Mouse (Mus musculus) lung, adult 18-20 months (tissue): ENCODE measurements around the gene Scgb2b17.
"Not testable (repeated sequence)": the region's sequence is repeated elsewhere in the genome, so short reads cannot be mapped to it uniquely, and the experiment has no call there.

Source experiments
- DNase-seq, 2 experiments: peaks; one replicate each; pipeline ENCODE4 v3.0.0; 2022; ENCODE audit warnings: mixed read lengths in 2 of 2

The Scgb2b17 gene

GRCm38 (mm10) chr7:33056461-33056860 is at the start of gene Scgb2b17:
Scgb2b17 (minus strand) TSS chr7:33056561.
- DNase-seq: not testable (repeated sequence)

GRCm38 (mm10) chr7:33063149-33063548 is 6.8 kb upstream of the Scgb2b17 start, which contains the start of gene Scgb1b17:
Scgb1b17 (plus strand) TSS chr7:33063449.
- DNase-seq: not testable (repeated sequence)
